Mouse (Mus musculus) thymus, postnatal 14 days (tissue): Measurements from ENCODE around the gene Gtf2h2.
"Not testable (repeated sequence)": the region's sequence is repeated elsewhere in the genome, so short reads cannot be mapped to it uniquely, and the experiment has no call there.

Experiments used
- DNase-seq: peaks from one replicate; pipeline ENCODE4 v3.0.0; 2021

Gtf2h2 gene

GRCm38 (mm10) chr13:100492061-100492787 lies at the start of gene Gtf2h2:
Gtf2h2 (minus strand) TSS chr13:100492579.
- peak; percentile 86 for DNase-seq

- DNase-seq, result no peak
Measured at GRCm38 (mm10) chr13:100536149-100536548, 43.8 kb upstream of the Gtf2h2 start.

DNA sequence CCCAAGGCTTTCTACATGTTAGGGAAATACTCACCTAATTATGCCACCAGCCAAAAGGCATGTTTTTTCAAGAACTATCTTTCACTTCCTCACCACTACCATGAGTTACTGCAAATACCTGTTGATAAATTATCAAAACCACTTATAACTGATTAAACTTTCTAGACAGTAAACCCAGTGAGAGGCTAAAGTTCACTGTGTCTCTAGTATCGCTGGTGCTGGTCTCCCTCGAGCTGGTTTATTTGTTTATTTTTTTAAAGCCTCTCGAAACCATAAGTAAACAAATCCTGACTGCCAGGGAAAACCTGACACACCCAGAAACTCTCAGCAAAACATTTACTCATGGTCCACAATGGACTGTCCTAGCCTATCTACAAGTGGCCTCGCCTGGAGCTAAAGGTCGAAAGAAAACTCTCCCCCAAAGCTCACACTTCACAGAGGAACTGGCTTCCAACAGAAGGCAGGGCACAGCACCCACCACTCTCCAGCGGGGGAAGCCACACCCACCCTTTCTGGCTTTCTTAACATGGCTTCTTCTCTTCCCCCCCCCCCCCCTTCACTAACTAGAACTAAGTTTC lies 40.5 kb upstream of the Gtf2h2 start:
- no peak for DNase-seq

GRCm38 (mm10) chr13:100526649-100527038 lies 34.3 kb upstream of the Gtf2h2 start:
- DNase-seq, result no peak

DNA sequence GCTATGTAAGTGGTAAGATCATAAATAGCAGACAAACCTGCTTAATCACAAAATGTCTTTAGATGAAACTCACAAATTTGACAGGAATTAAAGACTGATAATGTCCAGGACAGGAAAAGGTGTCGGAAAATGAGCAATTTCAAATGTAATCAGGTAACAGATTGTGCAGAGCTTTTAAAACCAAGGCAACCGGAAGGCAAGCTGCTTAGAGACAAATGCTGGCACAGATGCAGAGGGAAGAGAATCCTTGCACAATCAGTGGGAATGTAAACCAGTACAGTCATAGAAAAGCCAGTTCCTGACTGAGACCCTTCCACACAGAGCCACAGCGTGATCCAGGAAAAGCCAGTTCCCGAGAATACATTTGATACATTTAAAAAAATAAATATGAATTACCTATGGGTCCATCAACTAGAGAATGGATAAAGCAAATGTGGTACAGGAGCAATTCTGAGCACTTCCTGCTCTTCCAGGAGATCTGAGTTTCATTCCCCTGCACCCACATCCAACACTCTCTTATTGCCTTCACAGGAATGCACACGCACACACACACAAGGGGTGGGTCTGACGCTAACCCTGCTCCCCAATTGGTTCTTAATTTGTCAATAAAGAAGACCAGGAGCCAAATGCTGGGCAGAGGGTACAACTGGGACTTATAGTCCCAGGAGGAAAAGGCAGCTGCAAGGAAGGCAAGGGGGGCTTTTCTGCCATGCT lies 33.7 kb upstream of the Gtf2h2 start:
- no peak for DNase-seq

- no peak for DNase-seq
Measured at GRCm38 (mm10) chr13:100524896-100525295, 32.5 kb upstream of the Gtf2h2 start.

- no peak for DNase-seq
Measured at GRCm38 (mm10) chr13:100523698-100524097, 31.3 kb upstream of the Gtf2h2 start.

DNA sequence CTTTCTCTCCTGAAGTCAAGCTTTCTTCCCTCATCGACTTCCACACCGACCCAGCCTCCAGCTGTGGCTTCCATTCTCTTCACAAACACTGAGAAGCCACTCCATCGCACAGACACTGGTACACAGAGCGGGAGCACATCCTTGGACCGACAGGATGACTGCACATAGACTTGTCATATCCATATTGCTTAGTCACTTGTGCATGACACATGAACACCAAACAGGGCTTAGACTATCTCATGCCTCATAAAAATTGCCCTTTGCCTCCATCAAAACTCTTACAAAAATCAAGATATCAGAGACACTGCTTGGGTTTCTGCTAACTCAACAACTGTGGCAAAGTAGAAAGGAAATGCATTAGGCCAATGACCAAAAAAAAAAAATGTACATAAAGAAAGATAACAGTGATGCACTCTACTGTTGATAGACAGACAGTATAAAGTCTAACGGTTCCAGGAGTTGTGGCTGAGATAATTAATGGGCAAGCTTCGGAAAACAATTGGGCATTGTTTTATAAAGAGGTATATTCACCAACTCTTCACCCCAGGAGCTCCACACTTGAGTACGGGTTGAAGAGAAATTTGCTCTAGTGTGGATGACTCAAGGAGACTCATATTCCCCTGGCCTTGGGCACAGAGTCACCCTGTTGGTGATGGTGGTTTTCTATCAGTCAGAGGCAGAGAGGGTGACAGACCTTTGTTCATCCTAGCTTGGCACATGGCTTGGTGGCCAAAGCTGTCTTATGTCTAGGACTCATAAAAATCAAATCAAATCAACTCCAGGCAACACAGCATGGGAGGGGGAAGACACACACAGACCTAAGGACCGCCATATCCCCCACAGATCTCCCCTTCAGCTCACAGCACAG lies 29.6 kb upstream of the Gtf2h2 start:
- DNase-seq, result no peak

GRCm38 (mm10) chr13:100519162-100519561 lies 26.8 kb upstream of the Gtf2h2 start:
- no peak for DNase-seq

- DNase-seq, result no peak
Measured at GRCm38 (mm10) chr13:100518191-100518590, 25.8 kb upstream of the Gtf2h2 start.

DNA sequence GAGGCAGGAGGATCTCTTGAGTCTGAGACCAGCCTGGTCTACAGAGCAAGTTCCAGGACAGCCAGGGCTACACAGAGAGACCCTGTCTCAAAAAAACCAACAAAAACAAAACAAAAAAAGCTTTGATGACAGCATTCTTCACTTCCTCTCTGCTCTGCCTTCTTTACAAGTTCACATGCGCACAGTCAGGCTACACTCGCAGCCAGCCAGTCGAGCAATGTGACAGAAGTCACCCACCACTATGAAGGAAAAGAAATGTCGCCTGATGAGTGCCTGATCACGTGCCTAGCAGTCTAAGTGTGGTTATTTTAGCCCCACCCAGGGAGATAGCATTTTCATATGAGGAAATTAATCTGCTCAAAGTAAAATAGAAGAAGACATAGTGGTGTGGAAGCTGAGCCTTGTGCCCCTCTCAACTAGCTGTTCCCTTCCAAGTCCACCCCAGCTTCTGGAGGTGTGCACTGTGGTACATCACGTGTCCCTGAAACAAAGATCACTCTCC lies 25.3 kb upstream of the Gtf2h2 start:
- DNase-seq, result no peak

- DNase-seq, result no peak
Measured at GRCm38 (mm10) chr13:100516213-100517105, 24.1 kb upstream of the Gtf2h2 start.

- DNase-seq, result no peak
Measured at GRCm38 (mm10) chr13:100512792-100513191, 20.4 kb upstream of the Gtf2h2 start.

DNA sequence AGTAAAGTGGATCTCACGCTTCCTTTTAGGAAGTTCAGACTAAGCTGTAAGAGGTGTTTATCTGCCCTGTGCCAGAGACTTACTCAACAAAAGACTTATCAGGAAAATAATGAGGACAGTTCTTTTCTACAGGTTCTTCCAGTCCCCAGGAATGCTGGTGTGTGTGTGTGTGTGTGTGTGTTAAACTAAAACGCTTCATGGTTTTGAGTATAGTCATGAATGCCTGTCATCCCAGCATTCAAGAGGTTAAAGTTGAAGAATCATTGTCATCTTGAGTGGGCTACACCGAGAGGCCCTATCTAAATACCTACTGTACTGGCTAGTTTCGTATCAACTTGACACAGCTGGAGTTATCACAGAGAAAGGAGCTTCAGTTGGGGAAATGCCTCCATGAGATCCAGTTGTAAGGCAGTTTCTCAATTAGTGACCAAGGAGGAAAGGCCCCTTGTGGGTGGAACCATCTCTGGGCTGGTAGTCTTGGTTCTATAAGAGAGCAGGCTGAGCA lies 19.5 kb upstream of the Gtf2h2 start:
- DNase-seq, result no peak

DNA sequence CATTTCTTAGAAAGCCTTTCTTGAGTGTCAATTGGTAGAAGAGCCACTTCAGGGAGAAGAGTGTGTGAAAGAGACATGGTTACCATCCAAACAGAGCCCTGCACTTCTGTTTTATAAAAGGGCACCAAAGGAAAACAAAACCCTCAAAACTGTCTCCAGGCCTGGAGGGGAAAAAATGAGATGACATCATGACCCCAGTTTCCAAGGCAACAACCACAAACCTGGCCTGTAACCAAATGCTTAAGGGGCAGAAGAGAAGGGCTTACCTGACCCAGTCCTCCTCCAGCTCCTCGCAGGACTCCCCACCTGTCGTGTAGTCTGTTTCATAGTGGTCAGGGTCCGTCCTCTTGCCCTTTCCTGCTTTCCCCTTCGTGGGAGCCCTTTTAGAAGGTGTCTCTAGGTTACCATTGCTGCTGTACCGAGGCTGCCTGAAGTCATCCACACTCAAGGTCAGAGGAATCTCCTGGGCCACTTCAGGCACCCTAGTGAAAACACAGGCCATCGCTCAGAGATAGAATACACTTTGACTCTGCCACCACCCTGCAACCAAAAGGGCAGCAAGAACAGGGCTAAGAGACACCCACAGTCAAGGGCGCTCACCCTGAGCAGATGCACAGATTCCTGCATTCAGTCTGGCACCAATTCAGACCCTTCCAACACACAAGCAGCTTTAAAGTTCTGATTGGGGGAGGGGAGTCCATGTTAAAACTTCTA lies 18.9 kb upstream of the Gtf2h2 start:
- DNase-seq, result no peak

DNA sequence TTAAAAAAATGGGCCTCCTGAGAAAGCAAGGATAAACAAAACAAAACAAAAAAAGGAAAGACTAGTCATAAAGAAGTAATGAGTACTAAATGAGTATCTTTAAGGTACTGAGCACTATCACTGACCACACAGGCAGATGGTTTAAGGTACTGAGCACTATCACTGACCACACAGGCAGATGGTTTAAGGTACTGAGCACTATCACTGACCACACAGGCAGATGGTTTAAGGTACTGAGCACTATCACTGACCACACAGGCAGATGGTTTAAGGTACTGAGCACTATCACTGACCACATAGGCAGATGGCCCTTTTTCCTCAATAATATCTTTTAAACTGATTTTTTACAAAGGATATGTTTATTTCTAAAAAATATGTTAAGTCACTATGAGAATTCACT lies 7.2 kb upstream of the Gtf2h2 start:
- DNase-seq, result not testable (repeated sequence)

DNA sequence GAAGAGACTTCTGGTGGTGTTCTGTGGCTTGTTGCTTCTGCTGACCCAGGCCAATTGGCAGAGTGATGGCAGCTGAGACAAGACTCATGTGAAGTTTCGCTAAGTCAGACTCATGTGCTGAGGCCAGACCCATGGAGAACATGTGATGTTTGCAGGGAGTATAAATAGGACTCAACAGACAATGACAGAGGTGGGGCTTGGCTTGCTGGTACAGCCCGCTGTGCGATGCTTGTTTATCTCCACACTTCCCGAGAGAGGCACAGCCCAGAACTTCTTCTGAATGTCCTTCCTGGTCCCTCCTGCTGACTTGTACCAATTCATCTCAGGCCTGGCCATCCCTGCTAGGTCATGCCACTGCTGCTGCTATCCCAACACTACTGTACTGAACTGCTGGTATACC lies 3.0 kb upstream of the Gtf2h2 start:
- DNase-seq, result no peak

- DNase-seq, result peak; percentile 14
Measured at GRCm38 (mm10) chr13:100494370-100494769, 2.0 kb upstream of the Gtf2h2 start.

GRCm38 (mm10) chr13:100493313-100493712 lies 934 bp upstream of the Gtf2h2 start:
- no peak for DNase-seq

DNA sequence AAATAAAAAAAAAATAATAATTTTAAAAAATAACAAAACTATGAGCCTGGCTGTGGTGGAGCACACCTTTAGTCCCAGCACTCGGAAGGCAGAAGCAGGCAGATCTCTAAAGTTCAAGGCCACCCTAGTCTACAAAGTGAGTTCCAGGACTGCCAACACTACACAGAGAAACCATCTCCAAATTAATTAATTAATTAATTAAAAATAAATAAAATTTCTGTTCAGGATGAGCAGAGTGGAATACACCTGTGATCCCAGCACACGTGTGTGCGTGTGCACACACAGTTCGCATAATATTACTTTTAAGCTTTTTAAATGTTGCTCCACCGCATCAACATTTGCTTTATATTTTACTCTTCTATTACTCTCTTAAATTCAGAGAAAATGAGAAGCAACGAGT lies 756 bp downstream of the Gtf2h2 start:
- no peak for DNase-seq

GRCm38 (mm10) chr13:100490424-100490823 lies 2.0 kb downstream of the Gtf2h2 start:
- DNase-seq, result no peak
